Mouse (Mus musculus): ENCODE results near the gene Arpin. TPM values are rescaled to one million over a fixed set of nuclear protein-coding genes. Genes with fewer than 3 reads are reported as not detected.

Arpin gene
- total RNA-seq, 2 experiments from 2014 or later: 12.8 to 14.2 TPM

DNA sequence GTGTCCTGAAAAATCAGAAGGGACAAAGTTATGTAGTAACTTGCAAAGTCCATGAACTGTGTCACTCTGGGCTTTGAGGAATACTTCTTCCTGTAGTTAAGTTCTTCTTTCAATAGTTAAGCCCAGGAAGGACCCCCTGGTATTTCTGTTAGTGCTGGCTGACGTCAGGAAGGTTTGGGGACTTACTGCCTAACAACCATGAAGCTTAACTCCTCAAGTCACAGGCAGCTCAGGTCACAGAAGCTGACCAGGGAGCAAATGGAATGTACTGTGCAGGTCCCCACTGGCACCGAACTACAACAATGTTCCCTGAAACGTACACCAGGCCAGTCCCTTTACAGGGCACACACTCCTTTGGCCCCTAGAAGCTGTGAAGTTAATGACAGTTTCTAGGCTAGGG is 39.9 kb downstream of the Arpin start:
- intact Hi-C loops (cut with DNase I): no loop called here
- no peak for DNase-seq (ENCODE audit: low spot score in 2 of 2)

DNA sequence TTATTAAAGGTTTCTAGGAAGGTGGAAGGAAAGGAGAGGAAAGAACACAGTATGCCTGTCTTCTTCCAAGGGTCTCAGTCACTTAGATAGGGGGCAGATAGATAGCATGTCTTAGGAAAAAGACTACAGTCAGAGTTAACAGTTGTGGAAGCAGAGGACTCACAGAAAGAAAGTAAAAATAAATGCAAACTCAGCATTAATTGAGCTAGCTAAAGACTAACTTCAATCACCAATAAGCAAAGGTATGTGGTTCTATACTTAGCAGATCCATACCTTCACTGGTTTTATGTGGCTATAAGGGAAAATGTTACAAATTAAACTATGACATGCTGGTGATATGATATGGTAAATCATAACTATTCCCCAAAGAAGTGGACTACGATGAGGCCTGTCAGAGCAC is 40.4 kb downstream of the Arpin start:
- DNase-seq (ENCODE audit: low spot score in 2 of 2): no peak
- intact Hi-C loops (cut with DNase I): no loop called here

- intact Hi-C loops (cut with DNase I): no loop called here
Measured at GRCm38 (mm10) chr7:79892576-79893428, 42.4 kb downstream of the Arpin start.

DNA sequence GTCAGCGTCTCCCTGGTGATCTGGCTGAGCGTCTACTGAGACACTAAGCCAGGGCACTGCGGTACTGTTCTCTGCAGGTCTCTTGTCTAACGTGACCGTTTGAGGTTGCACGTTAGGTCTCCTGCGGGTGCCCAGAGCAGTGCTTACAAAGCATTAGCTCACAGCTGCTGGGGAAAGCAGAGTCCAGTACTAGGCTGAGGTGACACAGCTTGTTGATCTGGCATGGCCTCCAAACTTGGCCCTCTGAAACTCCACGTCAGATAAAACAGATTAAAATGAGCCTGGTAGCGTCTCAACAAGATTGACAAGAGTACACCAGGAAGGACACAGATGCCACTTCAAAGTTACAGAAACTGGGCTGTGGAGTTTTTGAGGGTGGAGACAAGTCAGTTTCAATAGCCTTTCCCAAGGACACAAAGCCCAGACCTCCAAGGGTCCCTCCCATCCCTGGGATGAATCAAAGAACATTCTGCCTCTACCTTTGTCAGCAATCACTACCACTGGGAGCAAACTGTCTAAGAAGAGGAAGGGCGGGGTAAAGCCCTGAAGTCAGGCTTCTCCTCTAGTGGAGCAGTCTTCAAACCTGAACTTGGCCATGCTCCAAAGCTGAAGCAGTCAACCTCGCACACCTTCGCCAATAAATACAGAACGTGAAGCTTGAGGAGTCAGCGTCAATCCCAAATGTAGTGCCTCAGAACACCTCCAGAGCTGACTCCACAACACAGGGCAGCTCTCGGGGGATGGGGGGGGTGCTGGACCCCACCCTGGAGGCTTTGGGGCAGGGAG is 44.5 kb downstream of the Arpin start:
- intact Hi-C loops (cut with DNase I): no loop called here
- no peak for DNase-seq (ENCODE audit: low spot score in 2 of 2)

More at GRCm38 (mm10) chr7:79892576-79893428, 42.4 kb downstream of the Arpin start:
- no peak for DNase-seq (ENCODE audit: low spot score in 2 of 2)

DNA sequence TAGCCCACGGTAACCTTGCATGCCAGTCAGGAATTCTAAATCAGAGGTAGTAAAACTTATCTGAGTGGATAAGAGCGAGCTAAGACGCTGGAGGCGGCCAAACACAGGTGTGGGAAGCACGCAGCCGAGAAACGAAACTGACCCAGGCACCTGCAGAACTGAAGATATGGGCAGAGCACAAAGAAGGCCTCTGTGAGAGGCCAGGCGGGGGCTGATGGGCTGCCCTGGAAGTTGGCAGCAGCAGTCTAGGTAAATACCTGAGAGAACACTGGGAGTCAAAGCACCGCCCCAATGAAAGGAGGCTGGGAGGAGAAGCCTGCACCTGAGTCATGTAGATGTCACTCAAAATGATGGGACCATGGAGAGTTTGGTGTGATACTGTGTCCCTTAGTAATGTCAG is 46.6 kb downstream of the Arpin start:
- no peak for DNase-seq (ENCODE audit: low spot score in 2 of 2)
- intact Hi-C loops (cut with DNase I): no loop called here

GRCm38 (mm10) chr7:79883613-79884334 is 51.4 kb downstream of the Arpin start:
- intact Hi-C loops (cut with DNase I): no loop called here
- no peak for DNase-seq (ENCODE audit: low spot score in 2 of 2)

GRCm38 (mm10) chr7:79881901-79882300 is 53.3 kb downstream of the Arpin start:
- DNase-seq (ENCODE audit: low spot score in 2 of 2): no peak
- intact Hi-C loops (cut with DNase I): no loop called here

GRCm38 (mm10) chr7:79880998-79881397 is 54.2 kb downstream of the Arpin start:
- intact Hi-C loops (cut with DNase I): no loop called here
- DNase-seq (ENCODE audit: low spot score in 2 of 2): no peak

- intact Hi-C loops (cut with DNase I): no loop called here
- DNase-seq (ENCODE audit: low spot score in 2 of 2): no peak
Measured at GRCm38 (mm10) chr7:79880033-79880432, 55.1 kb downstream of the Arpin start.

DNA sequence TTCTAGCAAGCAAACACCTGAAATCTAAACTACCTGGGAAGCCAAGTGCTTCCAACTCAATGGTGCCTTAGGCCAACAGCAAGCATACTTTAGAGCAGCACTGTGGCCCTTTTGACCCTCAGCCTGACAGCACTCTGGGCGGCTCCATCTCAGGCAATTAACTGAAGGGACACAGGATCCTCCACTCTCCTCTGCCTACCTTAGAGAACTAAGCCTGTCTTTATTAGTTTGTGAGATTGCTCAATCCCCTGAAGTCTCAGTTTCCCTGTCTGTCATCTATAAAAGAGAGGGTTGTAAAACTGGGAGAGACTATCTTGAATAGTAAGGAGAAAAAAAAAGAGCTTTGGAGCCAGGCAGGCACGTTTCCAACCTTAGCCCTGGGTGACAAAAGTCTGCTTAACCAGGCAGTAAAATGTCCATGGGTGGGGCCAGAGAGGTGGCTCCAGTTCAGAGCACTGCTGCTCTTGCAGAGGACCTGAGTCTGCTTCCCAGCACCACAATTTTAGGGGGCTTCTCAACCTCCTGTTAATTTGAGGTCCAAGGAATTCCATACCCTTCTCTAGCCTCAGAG is 56.6 kb downstream of the Arpin start:
- intact Hi-C loops (cut with DNase I): no loop called here
- DNase-seq (ENCODE audit: low spot score in 2 of 2): no peak

Small RNA genes within 50 kb of the gene (microRNA-seq; reads per million reads assigned to microRNA genes)
- not detected for gene Gm24541

Other genes starting within 250 kb of the Arpin start
- gene Kif7, start 219.6 kb downstream of the Arpin start, total RNA-seq (2021): 1 to 10 TPM; 1.4 to 1.7 TPM
- gene Plin1, start 202.5 kb downstream of the Arpin start, total RNA-seq (2021): not detected
- gene Pex11a, start 192.2 kb downstream of the Arpin start, total RNA-seq (2021): 1 to 10 TPM; 8.4 to 9.7 TPM
- under 1 TPM in 1 of 2 experiments, not detected in 1; 0.23 TPM for gene Wdr93, start 192.2 kb downstream of the Arpin start, total RNA-seq (2021)
- not detected for gene Mesp1, start 141.6 kb downstream of the Arpin start, total RNA-seq (2021)
- gene Mesp2, start 124.6 kb downstream of the Arpin start, total RNA-seq (2021): 1 to 10 TPM; 1.5 to 1.7 TPM
- gene Anpep, start 74.3 kb downstream of the Arpin start, total RNA-seq (2021): 1 to 10 TPM; 4.9 to 6.0 TPM
- gene Ap3s2, start 14.7 kb downstream of the Arpin start, total RNA-seq (2021): 10 to 100 TPM; 38.2 to 42.9 TPM
- 10 to 100 TPM; 18.4 to 20.2 TPM for gene Zfp710, start 89.5 kb upstream of the Arpin start, total RNA-seq (2021)
- gene Idh2, start 180.0 kb upstream of the Arpin start, total RNA-seq (2021): 10 to 100 TPM; 52.2 to 55.6 TPM